14 mouse cellular contexts compared by ENCODE assay signal in genomic region chr2:123486681-123487080, GRCm38 (mm10).
"Had no signal": no experiment of that assay in that cellular context is flagged by ENCODE, and none has a peak within 500 bp of the region (broad histone marks: within the 10 kb centered on the region; RNA-seq: fewer than 3 reads in every experiment).

No protein-coding gene starts in this region.

- H3K9me3 ChIP-seq: limb, embryonic 13.5 days; midbrain, embryonic 13.5 days; neural tube, embryonic 12.5 days had no signal

- H3K27me3 ChIP-seq: limb, embryonic 13.5 days; midbrain, embryonic 13.5 days; neural tube, embryonic 12.5 days had no signal

- H3K36me3 ChIP-seq: limb, embryonic 13.5 days; midbrain, embryonic 13.5 days; neural tube, embryonic 12.5 days had no signal

- H3K4me3 ChIP-seq: limb, embryonic 13.5 days; midbrain, embryonic 13.5 days; neural tube, embryonic 12.5 days had no signal

- DNase-seq: kidney, adult 8-10 months; kidney, postnatal 36 days; left cerebral cortex, postnatal 4 days; lung, adult 18-20 months; lung, postnatal 36 days; right cerebral cortex, postnatal 14 days had no signal

- H3K4me2 ChIP-seq: limb, embryonic 13.5 days; midbrain, embryonic 13.5 days; neural tube, embryonic 12.5 days had no signal

- ATAC-seq: inflammation-experienced regulatory T-cells, adult 6 months; intestine, postnatal 0 days; midbrain, embryonic 13.5 days had no signal

- H3K4me1 ChIP-seq: limb, embryonic 13.5 days; midbrain, embryonic 13.5 days; neural tube, embryonic 12.5 days had no signal

- H3K9ac ChIP-seq: limb, embryonic 13.5 days; liver, embryonic 14.5 days; midbrain, embryonic 13.5 days; neural tube, embryonic 12.5 days had no signal

- H3K27ac ChIP-seq: kidney, postnatal 0 days; limb, embryonic 13.5 days; liver, embryonic 14.5 days; midbrain, embryonic 13.5 days; neural tube, embryonic 12.5 days; stomach, postnatal 0 days had no signal
